Mouse (Mus musculus) limb, embryonic 12.5 days (tissue): Measurements from ENCODE around the gene Arhgef18. TPM values are rescaled to one million over a fixed set of nuclear protein-coding genes. Genes with fewer than 3 reads are reported as not detected.

Source experiments
- ATAC-seq: fragments of 200-750 bp; cut with Nextera tagmentation; 2 replicates; pipeline ENCODE4 v1.8.0; 2017; ENCODE audit warnings: low read depth, moderate TSS enrichment; ENCODE audit not compliant: insufficient number of reproducible peaks, insufficient read depth, low FRiP score, low TSS enrichment
- H3K27ac ChIP-seq: fragments of 300-500 bp; sonication (generic); 2 replicates; pipeline ENCODE4 v1.5.1; 2016; ENCODE audit warnings: mild to moderate bottlenecking, moderate library complexity
- H3K27me3 ChIP-seq: fragments of 300-500 bp; sonication (generic); 2 replicates; pipeline ENCODE4 v1.6.1; 2016; ENCODE audit warnings: mild to moderate bottlenecking, moderate library complexity
- H3K36me3 ChIP-seq: fragments of 300-500 bp; sonication (generic); 2 replicates; pipeline ENCODE4 v1.6.1; 2016; ENCODE audit warnings: mild to moderate bottlenecking, moderate library complexity
- H3K4me1 ChIP-seq: fragments of 300-500 bp; sonication (generic); replicated peaks from 2 replicates; pipeline ENCODE4 v1.6.1; 2016
- H3K4me2 ChIP-seq: fragments of 300-500 bp; sonication (generic); 2 replicates; pipeline ENCODE4 v1.6.1; 2016; ENCODE audit warnings: mild to moderate bottlenecking, moderate library complexity
- H3K4me3 ChIP-seq: fragments of 300-500 bp; sonication (generic); replicated peaks from 2 replicates; pipeline ENCODE4 v1.5.1; 2016; ENCODE audit warnings: mild to moderate bottlenecking
- H3K9ac ChIP-seq: fragments of 300-500 bp; sonication (generic); replicated peaks from 2 replicates; pipeline ENCODE4 v1.6.1; 2016; ENCODE audit warnings: mild to moderate bottlenecking, moderate library complexity
- H3K9me3 ChIP-seq: fragments of 300-500 bp; sonication (generic); 2 replicates; pipeline ENCODE4 v1.6.1; 2016; ENCODE audit warnings: mild to moderate bottlenecking, moderate library complexity
- WGBS: fragments of 180-500 bp; shearing (Covaris S2); methylation state at CpG from one replicate; pipeline ENCODE4 v1.1.7; 2016; 5-methylcytosine and 5-hydroxymethylcytosine counted together
- polyA plus RNA-seq: library from polyadenylated mRNA; unstranded; fragments of >200 nt; fragmentation: Nextera tagmentation; extraction: Ambion mirVana; gene quantifications from 2 replicates; pipeline ENCODE4 v1.2.1, GENCODE M21; 2016

Gene Arhgef18
- 12.3 and 13.6 TPM in 2 replicates for polyA plus RNA-seq

- Histone ChIP-seq H3K4me2 (peak within 1 kb of the TSS; percentile 85), H3K4me1 (peaks cover 20% of the 10 kb centered on the region), H3K4me3 (peak within 1 kb of the TSS; percentile 75), H3K9ac (peak within 1 kb of the TSS; percentile 73), H3K36me3 (no peaks in the 10 kb centered on the region), H3K9me3 (no peaks in the 10 kb centered on the region), H3K27ac (0 out of 2 replicates have a peak within 1 kb of the TSS, but pooled peaks have one; percentile 17), H3K27me3 (no peaks in the 10 kb centered on the region)
- peak; percentile 97 for ATAC-seq
- WGBS, result 2% methylated on average over 48 of the region's 48 CpGs
Observed at GRCm38 (mm10) chr8:3392771-3393710, at the start of gene Arhgef18. Arhgef18 (plus strand) TSS chr8:3393006.

- Histone ChIP-seq H3K4me1 (no peaks in the 10 kb centered on the region), H3K27ac (no peak overlapping the region), H3K27me3 (no peaks in the 10 kb centered on the region), H3K9me3 (no peaks in the 10 kb centered on the region), H3K4me2 (no peak overlapping the region), H3K36me3 (no peaks in the 10 kb centered on the region), H3K9ac (no peak overlapping the region), H3K4me3 (no peak overlapping the region)
- 98% methylated on average over 6 of the region's 6 CpGs for WGBS
- no peak for ATAC-seq
Observed at GRCm38 (mm10) chr8:3345337-3345736, 47.5 kb upstream of the Arhgef18 start.

- ATAC-seq, result no peak
- Histone ChIP-seq H3K4me3 (no peak overlapping the region), H3K4me1 (no peaks in the 10 kb centered on the region), H3K27me3 (no peaks in the 10 kb centered on the region), H3K4me2 (no peak overlapping the region), H3K9me3 (no peaks in the 10 kb centered on the region), H3K27ac (no peak overlapping the region), H3K36me3 (no peaks in the 10 kb centered on the region), H3K9ac (no peak overlapping the region)
- WGBS, result 83% methylated on average over 5 of the region's 5 CpGs
Observed at GRCm38 (mm10) chr8:3346691-3347413, 46.0 kb upstream of the Arhgef18 start.

- no peak for ATAC-seq
- no peak overlapping the region for H3K9ac ChIP-seq
- no peaks in the 10 kb centered on the region for H3K4me1 ChIP-seq
- no peak overlapping the region for H3K4me3 ChIP-seq
- no peak overlapping the region for H3K27ac ChIP-seq
- no peak overlapping the region for H3K4me2 ChIP-seq
- no peaks in the 10 kb centered on the region for H3K9me3 ChIP-seq
- WGBS, result 55% methylated on average over 13 of the region's 13 CpGs
- H3K27me3 ChIP-seq, result no peaks in the 10 kb centered on the region
- H3K36me3 ChIP-seq, result no peaks in the 10 kb centered on the region
Observed at GRCm38 (mm10) chr8:3348142-3348823, 44.5 kb upstream of the Arhgef18 start.

GRCm38 (mm10) chr8:3350747-3351146, 42.1 kb upstream of the Arhgef18 start:
- ATAC-seq, result no peak
- Histone ChIP-seq H3K4me2 (no peak overlapping the region), H3K9me3 (no peaks in the 10 kb centered on the region), H3K36me3 (no peaks in the 10 kb centered on the region), H3K27me3 (no peaks in the 10 kb centered on the region), H3K27ac (no peak overlapping the region), H3K9ac (no peak overlapping the region), H3K4me3 (no peak overlapping the region), H3K4me1 (no peaks in the 10 kb centered on the region)
- WGBS, result 74% methylated on average over 6 of the region's 6 CpGs

GRCm38 (mm10) chr8:3352715-3353114, 40.1 kb upstream of the Arhgef18 start:
- H3K27me3 ChIP-seq, result no peaks in the 10 kb centered on the region
- ATAC-seq, result no peak
- 71% methylated on average over 6 of the region's 6 CpGs for WGBS
- no peak overlapping the region for H3K4me2 ChIP-seq
- H3K36me3 ChIP-seq, result no peaks in the 10 kb centered on the region
- no peak overlapping the region for H3K9ac ChIP-seq
- H3K4me1 ChIP-seq, result no peaks in the 10 kb centered on the region
- no peak overlapping the region for H3K4me3 ChIP-seq
- H3K9me3 ChIP-seq, result no peaks in the 10 kb centered on the region
- no peak overlapping the region for H3K27ac ChIP-seq

GRCm38 (mm10) chr8:3353189-3353810, 39.5 kb upstream of the Arhgef18 start, which contains the start of gene A430078G23Rik:
A430078G23Rik (plus strand) TSS chr8:3353415.
- H3K36me3 ChIP-seq, result no peaks in the 10 kb centered on the region
- H3K4me1 ChIP-seq, result no peaks in the 10 kb centered on the region
- no peak within 1 kb of the TSS for H3K4me3 ChIP-seq
- no peaks in the 10 kb centered on the region for H3K27me3 ChIP-seq
- H3K9ac ChIP-seq, result no peak within 1 kb of the TSS
- H3K27ac ChIP-seq, result no peak within 1 kb of the TSS
- 72% methylated on average over 13 of the region's 13 CpGs for WGBS
- H3K9me3 ChIP-seq, result no peaks in the 10 kb centered on the region
- no peak for ATAC-seq
- H3K4me2 ChIP-seq, result no peak within 1 kb of the TSS

- H3K9me3 ChIP-seq, result no peaks in the 10 kb centered on the region
- 78% methylated on average over 6 of the region's 6 CpGs for WGBS
- H3K9ac ChIP-seq, result no peak overlapping the region
- no peak overlapping the region for H3K4me3 ChIP-seq
- no peaks in the 10 kb centered on the region for H3K4me1 ChIP-seq
- no peaks in the 10 kb centered on the region for H3K36me3 ChIP-seq
- no peak overlapping the region for H3K4me2 ChIP-seq
- no peaks in the 10 kb centered on the region for H3K27me3 ChIP-seq
- no peak overlapping the region for H3K27ac ChIP-seq
- ATAC-seq, result no peak
Observed at GRCm38 (mm10) chr8:3353811-3354442, 38.9 kb upstream of the Arhgef18 start.

- ATAC-seq, result no peak
- Histone ChIP-seq H3K36me3 (no peaks in the 10 kb centered on the region), H3K4me3 (no peak overlapping the region), H3K27ac (no peak overlapping the region), H3K9me3 (no peaks in the 10 kb centered on the region), H3K9ac (no peak overlapping the region), H3K4me2 (no peak overlapping the region), H3K4me1 (no peaks in the 10 kb centered on the region), H3K27me3 (no peaks in the 10 kb centered on the region)
- WGBS, result 78% methylated on average over 5 of the region's 5 CpGs
Observed at GRCm38 (mm10) chr8:3354443-3354812, 38.4 kb upstream of the Arhgef18 start.

GRCm38 (mm10) chr8:3355586-3355985, 37.2 kb upstream of the Arhgef18 start:
- no peaks in the 10 kb centered on the region for H3K36me3 ChIP-seq
- H3K9me3 ChIP-seq, result no peaks in the 10 kb centered on the region
- H3K4me2 ChIP-seq, result no peak overlapping the region
- ATAC-seq, result no peak
- no peaks in the 10 kb centered on the region for H3K27me3 ChIP-seq
- 81% methylated on average over 6 of the region's 6 CpGs for WGBS
- H3K9ac ChIP-seq, result no peak overlapping the region
- no peaks in the 10 kb centered on the region for H3K4me1 ChIP-seq
- H3K4me3 ChIP-seq, result no peak overlapping the region
- H3K27ac ChIP-seq, result no peak overlapping the region
